ENCODE assay signal across 11 mouse cellular contexts in the genomic region with DNA sequence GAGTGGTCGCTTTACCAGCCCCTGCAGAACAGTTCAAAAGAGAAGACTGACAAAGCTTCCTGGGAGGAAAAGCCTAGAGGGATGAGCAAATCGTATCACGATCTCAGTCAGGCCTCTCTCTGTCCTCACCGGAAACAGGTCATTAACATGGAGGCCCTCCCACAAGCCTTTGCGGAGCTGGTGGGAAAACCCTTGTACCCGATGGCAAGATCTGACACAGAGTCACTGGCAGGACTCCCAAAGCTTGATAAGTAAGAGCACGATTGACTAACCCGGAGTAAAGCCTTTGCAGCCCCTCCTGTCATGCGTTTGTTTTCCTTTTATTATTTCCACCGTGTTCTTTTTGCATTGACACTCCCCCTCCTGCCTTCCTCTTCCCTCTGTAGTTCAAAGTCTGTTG.
A peak's percentile ranks its signal among the peaks of the same experiment; 100 is the strongest.
DNase-seq lines count a peak whose midpoint lies in the region; ATAC-seq and TF ChIP-seq lines count a peak whose summit lies in the region.
"Had no signal": no experiment of that assay in that cellular context is flagged by ENCODE, and none has a peak within 500 bp of the region (broad histone marks: within the 10 kb centered on the region; RNA-seq: fewer than 3 reads in every experiment).

No protein-coding gene starts in this region.

- H3K9me3 ChIP-seq in heart, embryonic 16.5 days (replicated peaks; ENCODE audit: control insufficient read depth, low read length): no peaks in the 10 kb centered on the region
- no peaks in the 10 kb centered on the region for H3K9me3 ChIP-seq in heart, embryonic 12.5 days (replicated peaks)
- no peaks in the 10 kb centered on the region for H3K9me3 ChIP-seq in midbrain, embryonic 15.5 days
- no peaks in the 10 kb centered on the region for H3K9me3 ChIP-seq in midbrain, embryonic 16.5 days (replicated peaks; ENCODE audit: control insufficient read depth, low read length, poor library complexity, severe bottlenecking)
- H3K9me3 ChIP-seq in limb, embryonic 14.5 days (ENCODE audit: control insufficient read depth, low read length): no peaks in the 10 kb centered on the region
- H3K9me3 ChIP-seq: midbrain, embryonic 13.5 days had no signal

- no peak for TF ChIP-seq POLR2A in limb, embryonic 14.5 days (IDR thresholded peaks at IDR 0.05; ENCODE audit: borderline replicate concordance, extremely low read depth, insufficient read depth, insufficient read length)

- no peaks in the 10 kb centered on the region for H3K27me3 ChIP-seq in heart, embryonic 16.5 days (ENCODE audit: control insufficient read depth, insufficient read depth, low read length)
- H3K27me3 ChIP-seq in heart, embryonic 12.5 days (replicated peaks): no peaks in the 10 kb centered on the region
- H3K27me3 ChIP-seq in midbrain, embryonic 15.5 days (replicated peaks): no peaks in the 10 kb centered on the region
- H3K27me3 ChIP-seq in midbrain, embryonic 16.5 days (ENCODE audit: control insufficient read depth, insufficient read depth, low read depth, low read length): no peaks in the 10 kb centered on the region
- H3K27me3 ChIP-seq in limb, embryonic 14.5 days (ENCODE audit: control insufficient read depth, insufficient read depth, low read length): peaks cover 11% of the 10 kb centered on the region
- H3K27me3 ChIP-seq: midbrain, embryonic 13.5 days had no signal

- H3K4me1 ChIP-seq in heart, embryonic 16.5 days (ENCODE audit: control insufficient read depth, insufficient read depth, low read length): no peaks in the 10 kb centered on the region
- no peaks in the 10 kb centered on the region for H3K4me1 ChIP-seq in heart, embryonic 12.5 days (replicated peaks)
- H3K4me1 ChIP-seq in midbrain, embryonic 15.5 days: peaks cover 9% of the 10 kb centered on the region; the same call in 1 of the 2 replicates
- H3K4me1 ChIP-seq in midbrain, embryonic 16.5 days (ENCODE audit: control insufficient read depth, insufficient read depth, low read length): peaks cover 2% of the 10 kb centered on the region; the same call in 1 of the 2 replicates
- H3K4me1 ChIP-seq in limb, embryonic 14.5 days (ENCODE audit: control insufficient read depth, insufficient read depth, low read length): peaks cover 9% of the 10 kb centered on the region

- no peak overlapping the region for H3K4me2 ChIP-seq in heart, embryonic 16.5 days (ENCODE audit: low read depth, low read length)
- no peak overlapping the region for H3K4me2 ChIP-seq in heart, embryonic 12.5 days
- H3K4me2 ChIP-seq in midbrain, embryonic 15.5 days: no peak overlapping the region
- H3K4me2 ChIP-seq in midbrain, embryonic 16.5 days (ENCODE audit: low read length): no peak overlapping the region
- peak overlapping the region; percentile 21; the same call in 1 of the 2 replicates for H3K4me2 ChIP-seq in limb, embryonic 14.5 days (replicated peaks; ENCODE audit: low read depth, low read length, severe bottlenecking)
- H3K4me2 ChIP-seq: midbrain, embryonic 13.5 days had no signal

- H3K36me3 ChIP-seq in heart, embryonic 16.5 days (ENCODE audit: control insufficient read depth, insufficient read depth): peaks cover 7% of the 10 kb centered on the region
- H3K36me3 ChIP-seq in heart, embryonic 12.5 days: peaks cover 27% of the 10 kb centered on the region
- H3K36me3 ChIP-seq in midbrain, embryonic 15.5 days (replicated peaks): no peaks in the 10 kb centered on the region
- no peaks in the 10 kb centered on the region for H3K36me3 ChIP-seq in midbrain, embryonic 16.5 days (ENCODE audit: control insufficient read depth, insufficient read depth, low read length)
- H3K36me3 ChIP-seq in limb, embryonic 14.5 days (ENCODE audit: control insufficient read depth, insufficient read depth, low read length): no peaks in the 10 kb centered on the region

- H3K9ac ChIP-seq in heart, embryonic 16.5 days (ENCODE audit: low read length): no peak overlapping the region
- H3K9ac ChIP-seq in heart, embryonic 12.5 days: no peak overlapping the region
- H3K9ac ChIP-seq in midbrain, embryonic 15.5 days: no peak overlapping the region
- H3K9ac ChIP-seq in midbrain, embryonic 16.5 days (ENCODE audit: low read depth, low read length): no peak overlapping the region
- H3K9ac ChIP-seq in limb, embryonic 14.5 days (ENCODE audit: low read depth, low read length, severe bottlenecking): no peak overlapping the region
- H3K9ac ChIP-seq: midbrain, embryonic 13.5 days had no signal

- WGBS in heart, embryonic 16.5 days: 62% methylated on average over 10 of the region's 10 CpGs
- 68% methylated on average over 10 of the region's 10 CpGs for WGBS in heart, embryonic 12.5 days
- WGBS in midbrain, embryonic 15.5 days: 63% methylated on average over 10 of the region's 10 CpGs
- 58% methylated on average over 10 of the region's 10 CpGs for WGBS in midbrain, embryonic 16.5 days
- WGBS in limb, embryonic 14.5 days: 56% methylated on average over 10 of the region's 10 CpGs

- peak; percentile 10 to 11 for DNase-seq in cerebellum, adult 18-20 months
- no peak for DNase-seq in limb, embryonic 14.5 days (ENCODE audit: low spot score)
- DNase-seq in gastrocnemius, adult 18-20 months (ENCODE audit: low spot score): no peak
- DNase-seq: gastrocnemius, postnatal 36 days; kidney, postnatal 25 days had no signal

- H3K27ac ChIP-seq in heart, embryonic 16.5 days (ENCODE audit: low read length): 0 out of 2 replicates have a peak overlapping the region, but pooled peaks have one; percentile 12
- no peak overlapping the region for H3K27ac ChIP-seq in heart, embryonic 12.5 days (ENCODE audit: poor library complexity, severe bottlenecking)
- H3K27ac ChIP-seq in midbrain, embryonic 15.5 days: no peak overlapping the region
- no peak overlapping the region for H3K27ac ChIP-seq in midbrain, embryonic 16.5 days (ENCODE audit: low read length)
- H3K27ac ChIP-seq in limb, embryonic 14.5 days (replicated peaks; ENCODE audit: low read depth, low read length): no peak overlapping the region
- H3K27ac ChIP-seq: midbrain, embryonic 13.5 days had no signal

- no peak overlapping the region for H3K4me3 ChIP-seq in heart, embryonic 16.5 days (ENCODE audit: low read length)
- no peak overlapping the region for H3K4me3 ChIP-seq in heart, embryonic 12.5 days
- no peak overlapping the region for H3K4me3 ChIP-seq in midbrain, embryonic 15.5 days
- no peak overlapping the region for H3K4me3 ChIP-seq in midbrain, embryonic 16.5 days (ENCODE audit: low read depth, low read length)
- no peak overlapping the region for H3K4me3 ChIP-seq in limb, embryonic 14.5 days (replicated peaks; ENCODE audit: low read length)
- H3K4me3 ChIP-seq: midbrain, embryonic 13.5 days had no signal

- ATAC-seq in cerebellum, adult (ENCODE audit: insufficient number of reproducible peaks, low FRiP score, low TSS enrichment): no peak
- ATAC-seq in heart, embryonic 16.5 days (replicated peaks; ENCODE audit: extremely low read depth, insufficient read depth, low FRiP score): no peak
- ATAC-seq in heart, embryonic 12.5 days (ENCODE audit: insufficient number of reproducible peaks, low FRiP score): no peak
- ATAC-seq in midbrain, embryonic 15.5 days (replicated peaks): 0 out of 2 replicates have a peak, but pooled peaks have one; percentile 3
- ATAC-seq in midbrain, embryonic 16.5 days: no peak
- ATAC-seq in limb, embryonic 14.5 days (ENCODE audit: low FRiP score, low read depth): no peak
- ATAC-seq: midbrain, embryonic 13.5 days had no signal

Comparison
In these comparisons a context has a peak if more than half of its experiments do, and no peak if none do; other contexts are left out.
1. DNase-seq: peak in cerebellum, adult 18-20 months (2 of 2); none in limb, embryonic 14.5 days (single experiment) and gastrocnemius, adult 18-20 months (single experiment).